Mouse (Mus musculus) E14TG2a.4 (cell line): Measurements from ENCODE around the gene Serpinb9g.
"Not testable (repeated sequence)": the region's sequence is repeated elsewhere in the genome, so short reads cannot be mapped to it uniquely, and the experiment has no call there.

ENCODE experiments used
- H3K27me3 ChIP-seq: 2 replicates; pipeline ENCODE4 v1.6.1; 2014; ENCODE audit warnings: low read length, control low read depth; ENCODE audit not compliant: insufficient read depth
- H3K36me3 ChIP-seq: 2 replicates; pipeline ENCODE4 v1.6.1; 2014; ENCODE audit warnings: low read length, control low read depth; ENCODE audit not compliant: insufficient read depth
- H3K4me1 ChIP-seq: replicated peaks from 2 replicates; pipeline ENCODE4 v1.6.1; 2014; ENCODE audit warnings: low read depth, low read length, control low read depth
- H3K4me3 ChIP-seq: replicated peaks from 2 replicates; pipeline ENCODE4 v1.5.1; 2014; ENCODE audit warnings: mild to moderate bottlenecking, low read length
- H3K9me3 ChIP-seq: 2 replicates; pipeline ENCODE4 v1.6.1; 2014; ENCODE audit warnings: low read length, control low read depth
- CTCF ChIP-seq: conservative IDR thresholded peaks from 2 replicates; pipeline ENCODE4 v1.5.1; 2014; ENCODE audit warnings: low read length
- NANOG ChIP-seq: IDR thresholded peaks from 2 replicates; pipeline ENCODE4 v1.6.1; 2014; ENCODE audit warnings: borderline replicate concordance, low read length, mixed read lengths
- POU5F1 ChIP-seq: IDR thresholded peaks from 2 replicates; pipeline ENCODE4 v1.6.1; 2014; ENCODE audit warnings: low read length, borderline replicate concordance

Gene Serpinb9g

DNA sequence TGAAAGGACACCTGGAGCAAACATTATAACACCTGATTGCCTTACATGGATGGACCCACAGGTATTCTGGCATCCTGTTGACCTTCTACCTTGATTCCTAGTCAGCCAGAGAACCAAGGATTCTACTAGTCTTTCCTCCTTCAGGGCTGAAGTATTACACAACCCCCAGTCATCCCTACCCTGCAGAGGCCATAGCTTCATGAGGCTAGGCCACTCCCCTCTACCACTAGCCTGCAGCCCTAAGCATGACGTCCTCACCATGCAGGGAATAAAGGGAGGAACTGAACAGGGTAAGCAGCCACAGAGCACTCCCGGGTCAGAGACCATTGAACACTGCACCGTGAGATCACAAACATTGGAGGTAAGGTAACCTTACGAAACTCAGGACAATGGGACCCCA is at the start of gene Serpinb9g:
Gene Serpinb9g, plus strand, starts transcription at position 301 of the 400 bp plus-strand sequence.
- peaks cover 26% of the 10 kb centered on the region for H3K9me3 ChIP-seq
- not testable (repeated sequence) for H3K4me1 ChIP-seq, H3K4me3 ChIP-seq, H3K27me3 ChIP-seq, H3K36me3 ChIP-seq

DNA sequence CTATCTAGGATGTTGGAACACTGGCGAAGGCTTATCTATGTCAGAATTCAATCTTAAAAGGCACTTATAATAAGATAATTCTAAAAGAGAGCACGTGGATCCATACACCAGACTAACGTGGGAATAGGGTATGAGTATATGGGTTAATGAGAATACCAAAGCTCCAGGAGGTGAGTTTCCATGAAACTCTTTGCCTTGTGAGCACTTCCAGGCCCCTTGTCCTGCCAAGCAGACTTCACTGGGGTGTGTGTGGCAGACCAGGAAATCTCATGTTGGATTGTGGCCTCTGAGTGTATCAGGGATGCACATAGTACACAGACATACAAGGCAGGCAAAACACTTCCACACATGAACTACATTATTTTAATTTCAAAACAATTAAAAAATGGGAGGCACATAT is 718 bp upstream of the Serpinb9g start:
- H3K27me3 ChIP-seq, H3K4me3 ChIP-seq, H3K36me3 ChIP-seq, H3K4me1 ChIP-seq: not testable (repeated sequence)
- H3K9me3 ChIP-seq = peaks cover 29% of the 10 kb centered on the region

DNA sequence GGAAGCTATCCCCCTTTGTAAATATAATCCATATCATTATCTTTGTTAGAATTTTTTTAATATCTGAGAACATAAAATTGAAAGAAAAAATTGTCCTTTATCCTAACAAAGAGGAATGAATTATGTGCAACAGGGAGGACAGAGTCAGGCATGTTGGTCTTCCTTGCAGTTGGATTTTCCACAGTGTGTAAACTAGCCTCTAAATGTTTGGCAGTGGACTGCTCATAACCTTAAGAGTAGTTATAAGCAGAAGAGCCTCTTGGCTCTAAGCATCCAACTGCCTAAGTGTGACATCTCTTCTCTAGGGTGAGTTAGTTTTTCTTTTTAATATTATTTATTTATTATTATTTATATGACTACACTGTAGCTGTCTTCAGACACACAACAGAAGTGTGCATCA is 40.0 kb downstream of the Serpinb9g start:
- no peaks in the 10 kb centered on the region for H3K36me3 ChIP-seq
- H3K27me3 ChIP-seq = no peaks in the 10 kb centered on the region
- H3K4me1 ChIP-seq = no peaks in the 10 kb centered on the region
- TF ChIP-seq NANOG = no peak
- no peak for TF ChIP-seq POU5F1
- H3K4me3 ChIP-seq = no peak overlapping the region
- no peaks in the 10 kb centered on the region for H3K9me3 ChIP-seq

DNA sequence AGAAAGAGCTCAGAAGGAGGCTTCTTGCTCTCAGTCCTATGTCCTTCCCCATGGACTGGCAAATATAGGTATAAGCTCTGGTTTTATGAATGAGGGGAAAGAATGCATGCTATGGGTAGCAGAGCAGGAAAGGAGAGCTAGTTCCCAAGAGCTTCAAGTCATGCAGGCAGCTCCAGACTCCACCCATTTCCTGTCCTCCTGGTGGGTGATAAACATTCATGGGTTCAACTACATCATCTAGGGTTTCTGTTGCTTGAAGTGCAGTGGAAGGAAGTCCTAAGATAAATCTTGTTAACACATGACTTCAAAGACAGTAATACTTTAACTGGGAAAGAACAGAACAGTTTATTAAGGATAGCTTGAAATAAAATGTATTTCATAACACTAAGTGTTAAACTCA is 48.2 kb downstream of the Serpinb9g start:
- H3K36me3 ChIP-seq = no peaks in the 10 kb centered on the region
- no peaks in the 10 kb centered on the region for H3K4me1 ChIP-seq
- no peaks in the 10 kb centered on the region for H3K9me3 ChIP-seq
- TF ChIP-seq CTCF = no peak
- TF ChIP-seq NANOG = no peak
- no peak for TF ChIP-seq POU5F1
- H3K27me3 ChIP-seq = no peaks in the 10 kb centered on the region
- no peak overlapping the region for H3K4me3 ChIP-seq
